Mouse (Mus musculus): ENCODE results near the gene Obox1. TPM values are rescaled to one million over a fixed set of nuclear protein-coding genes. Genes with fewer than 3 reads are reported as not detected.
A peak's percentile ranks its signal among the peaks of the same experiment; 100 is the strongest.
"Not testable (repeated sequence)": the region's sequence is repeated elsewhere in the genome, so short reads cannot be mapped to it uniquely, and the experiment has no call there.

The Obox1 gene
- polyA plus RNA-seq (2014; fragmentation: Nextera tagmentation; extraction: Ambion mirVana) = not detected in 2 replicates

DNA sequence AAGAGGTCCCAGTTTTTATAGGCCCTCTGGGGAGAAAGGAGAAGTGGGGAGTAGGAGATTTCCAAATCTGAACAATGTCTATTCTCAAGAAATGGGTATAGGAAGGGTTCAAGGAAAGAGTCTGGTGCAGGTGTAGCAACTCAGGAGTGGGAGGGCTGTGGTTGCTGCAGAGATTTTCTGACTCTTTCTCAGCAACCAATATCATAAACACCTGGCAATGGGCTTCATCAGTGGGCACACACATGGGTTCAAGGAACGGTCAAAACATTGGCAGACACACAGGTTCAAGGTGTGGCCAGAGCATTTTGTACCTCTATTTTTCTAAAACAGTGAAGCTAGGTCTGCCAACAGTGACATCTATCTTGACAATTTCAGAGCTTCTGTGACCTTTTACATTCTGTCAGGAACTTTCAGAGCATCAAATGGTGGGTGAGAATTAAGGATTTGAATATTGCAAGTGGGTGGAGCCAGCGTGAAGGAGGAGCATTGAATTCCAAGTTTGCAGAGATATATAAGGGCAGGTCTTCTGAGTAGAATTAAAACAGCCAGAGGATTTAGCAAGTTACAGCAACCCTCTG, at the start of gene Obox1, which contains the start of gene Obox2:
TSS of gene Obox1 (plus strand) at position 528 of the 578 bp plus-strand sequence.
TSS of gene Obox2 (plus strand) at position 301 of the 578 bp plus-strand sequence.
- not testable (repeated sequence) for H3K4me3 ChIP-seq (ENCODE audit: low read depth, low read length); H3K4me2 ChIP-seq (ENCODE audit: low read length); H3K27me3 ChIP-seq (replicated peaks; ENCODE audit: control insufficient read depth, insufficient read depth, low read length); H3K9ac ChIP-seq (ENCODE audit: low read length); H3K27ac ChIP-seq (ENCODE audit: low read depth); DNase-seq (ENCODE audit: low spot score); H3K36me3 ChIP-seq (ENCODE audit: control insufficient read depth, insufficient read depth, low read length); H3K9me3 ChIP-seq (ENCODE audit: control insufficient read depth, low read length); ATAC-seq (replicated peaks; ENCODE audit: low FRiP score, low TSS enrichment, low read depth); H3K4me1 ChIP-seq (replicated peaks; ENCODE audit: control insufficient read depth, insufficient read depth, low read length)
- WGBS = no CpG with 5 or more reads among the region's 2 CpGs

DNA sequence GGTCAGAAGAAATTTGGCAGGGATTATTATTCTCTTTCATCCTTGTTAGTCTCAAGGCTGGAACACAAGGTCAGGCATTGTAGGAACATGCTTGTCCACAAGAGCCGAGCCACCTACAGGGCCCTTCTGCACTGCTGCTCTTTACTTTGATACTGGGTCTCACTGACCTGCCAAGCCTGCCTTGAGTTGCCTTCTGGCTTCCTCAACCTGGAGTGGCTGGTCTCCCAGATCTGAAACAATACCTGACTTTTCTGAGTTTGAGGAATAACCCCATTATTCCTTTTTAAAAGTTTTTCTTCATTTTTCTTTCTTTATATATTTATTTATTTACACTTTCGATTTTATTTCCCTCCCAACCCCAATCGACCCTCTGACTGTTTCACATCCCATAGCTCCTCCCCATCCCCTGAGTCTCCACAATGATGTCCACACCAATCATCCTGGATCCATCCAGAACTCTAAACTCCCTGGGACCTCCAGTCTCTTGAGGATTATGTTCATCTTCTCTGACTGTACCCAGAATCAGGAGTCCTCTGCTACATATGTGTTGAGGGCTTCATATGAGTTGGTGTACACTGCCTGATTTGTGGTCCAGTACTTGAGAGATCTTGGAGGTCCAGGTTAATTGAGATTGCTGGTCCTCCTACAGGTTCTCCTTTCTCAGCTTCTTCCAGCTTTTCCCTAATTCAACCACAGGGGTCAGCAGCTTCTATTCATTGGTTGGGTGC, 10.6 kb downstream of the Obox1 start:
- 64% methylated on average over 3 of the region's 3 CpGs for WGBS
- peak; percentile 31 for DNase-seq (ENCODE audit: low spot score)

DNA sequence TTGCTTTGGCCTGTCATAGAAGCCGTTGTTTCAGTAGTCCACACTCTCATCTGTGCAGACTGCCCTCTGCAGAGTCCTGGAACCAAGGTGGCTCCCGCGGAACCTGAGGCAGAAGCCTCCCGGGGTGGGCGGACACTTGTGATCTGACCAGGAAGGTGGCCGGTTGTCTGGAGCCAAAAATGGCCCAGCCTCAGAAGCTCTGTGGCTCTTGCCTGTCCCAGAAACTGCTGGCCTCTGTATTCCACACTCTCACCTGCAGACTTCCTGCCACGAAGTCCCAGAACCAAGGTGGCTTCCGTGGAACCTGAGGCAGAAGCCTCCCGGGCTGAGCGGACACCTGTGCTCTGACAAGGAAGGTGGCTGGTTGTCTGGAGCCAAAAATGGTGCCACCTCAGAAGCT, 18.1 kb downstream of the Obox1 start:
- DNase-seq (ENCODE audit: low spot score); H3K9ac ChIP-seq (ENCODE audit: low read length); ATAC-seq (replicated peaks; ENCODE audit: low FRiP score, low TSS enrichment, low read depth); H3K27me3 ChIP-seq (replicated peaks; ENCODE audit: control insufficient read depth, insufficient read depth, low read length); H3K4me3 ChIP-seq (ENCODE audit: low read depth, low read length); H3K36me3 ChIP-seq (ENCODE audit: control insufficient read depth, insufficient read depth, low read length); H3K4me2 ChIP-seq (ENCODE audit: low read length); H3K4me1 ChIP-seq (replicated peaks; ENCODE audit: control insufficient read depth, insufficient read depth, low read length); H3K27ac ChIP-seq (ENCODE audit: low read depth); H3K9me3 ChIP-seq (ENCODE audit: control insufficient read depth, low read length): not testable (repeated sequence)
- 89% methylated on average over 10 of the region's 10 CpGs for WGBS

More for the DNA sequence above, 10.6 kb downstream of the Obox1 start:
- H3K9me3 ChIP-seq (ENCODE audit: control insufficient read depth, low read length); H3K4me1 ChIP-seq (replicated peaks; ENCODE audit: control insufficient read depth, insufficient read depth, low read length); H3K4me3 ChIP-seq (ENCODE audit: low read depth, low read length); ATAC-seq (replicated peaks; ENCODE audit: low FRiP score, low TSS enrichment, low read depth); H3K27ac ChIP-seq (ENCODE audit: low read depth); H3K27me3 ChIP-seq (replicated peaks; ENCODE audit: control insufficient read depth, insufficient read depth, low read length); H3K9ac ChIP-seq (ENCODE audit: low read length); H3K4me2 ChIP-seq (ENCODE audit: low read length); H3K36me3 ChIP-seq (ENCODE audit: control insufficient read depth, insufficient read depth, low read length): not testable (repeated sequence)

DNA sequence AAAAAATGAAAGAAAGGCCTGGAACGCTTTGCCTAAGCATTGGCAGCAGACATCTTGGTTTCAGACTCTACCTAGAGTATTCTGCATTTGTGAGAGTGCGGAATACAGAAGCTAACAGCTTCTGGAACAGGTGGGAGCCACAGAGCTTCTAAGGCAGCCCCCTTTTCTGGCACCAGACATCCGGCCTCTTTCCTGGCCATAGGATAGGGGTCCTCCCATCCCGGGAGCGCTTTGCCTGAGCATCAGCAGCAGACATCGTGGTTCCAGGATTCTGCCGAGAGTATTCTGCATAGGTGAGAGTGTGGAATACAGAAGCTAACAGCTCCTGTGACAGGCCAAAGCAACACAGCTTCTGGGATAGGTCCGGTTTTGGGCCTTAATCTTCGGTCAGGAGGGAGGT, 29.3 kb downstream of the Obox1 start:
- H3K27me3 ChIP-seq (replicated peaks; ENCODE audit: control insufficient read depth, insufficient read depth, low read length); H3K9ac ChIP-seq (ENCODE audit: low read length); H3K4me3 ChIP-seq (ENCODE audit: low read depth, low read length); H3K27ac ChIP-seq (ENCODE audit: low read depth); ATAC-seq (replicated peaks; ENCODE audit: low FRiP score, low TSS enrichment, low read depth); H3K4me1 ChIP-seq (replicated peaks; ENCODE audit: control insufficient read depth, insufficient read depth, low read length); H3K36me3 ChIP-seq (ENCODE audit: control insufficient read depth, insufficient read depth, low read length); H3K9me3 ChIP-seq (ENCODE audit: control insufficient read depth, low read length); H3K4me2 ChIP-seq (ENCODE audit: low read length); DNase-seq (ENCODE audit: low spot score): not testable (repeated sequence)
- 86% methylated on average over 8 of the region's 9 CpGs for WGBS

DNA sequence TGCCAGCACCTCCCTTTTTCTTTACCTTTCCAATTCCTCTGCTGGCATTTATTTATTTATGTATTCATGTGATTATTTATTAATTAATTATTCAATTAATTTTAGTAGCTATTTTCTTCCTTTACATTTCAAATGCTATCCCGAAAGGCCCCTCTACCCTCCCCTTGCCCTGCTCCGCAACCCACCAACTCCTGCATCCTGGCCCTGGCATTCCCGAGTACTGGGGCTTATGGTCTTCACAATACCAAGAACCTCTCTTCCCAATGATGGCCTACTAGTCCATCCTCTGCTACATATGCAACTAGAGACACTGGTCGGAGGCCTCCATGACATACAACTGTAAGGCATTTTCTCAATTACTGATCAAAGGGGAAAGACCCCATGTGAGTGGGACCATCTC, 36.8 kb downstream of the Obox1 start:
- 80% methylated on average over 3 of the region's 4 CpGs for WGBS
- not testable (repeated sequence) for H3K9ac ChIP-seq (ENCODE audit: low read length); H3K4me2 ChIP-seq (ENCODE audit: low read length); H3K4me1 ChIP-seq (replicated peaks; ENCODE audit: control insufficient read depth, insufficient read depth, low read length); H3K4me3 ChIP-seq (ENCODE audit: low read depth, low read length); H3K27me3 ChIP-seq (replicated peaks; ENCODE audit: control insufficient read depth, insufficient read depth, low read length); H3K36me3 ChIP-seq (ENCODE audit: control insufficient read depth, insufficient read depth, low read length); H3K9me3 ChIP-seq (ENCODE audit: control insufficient read depth, low read length); ATAC-seq (replicated peaks; ENCODE audit: low FRiP score, low TSS enrichment, low read depth); H3K27ac ChIP-seq (ENCODE audit: low read depth); DNase-seq (ENCODE audit: low spot score)

DNA sequence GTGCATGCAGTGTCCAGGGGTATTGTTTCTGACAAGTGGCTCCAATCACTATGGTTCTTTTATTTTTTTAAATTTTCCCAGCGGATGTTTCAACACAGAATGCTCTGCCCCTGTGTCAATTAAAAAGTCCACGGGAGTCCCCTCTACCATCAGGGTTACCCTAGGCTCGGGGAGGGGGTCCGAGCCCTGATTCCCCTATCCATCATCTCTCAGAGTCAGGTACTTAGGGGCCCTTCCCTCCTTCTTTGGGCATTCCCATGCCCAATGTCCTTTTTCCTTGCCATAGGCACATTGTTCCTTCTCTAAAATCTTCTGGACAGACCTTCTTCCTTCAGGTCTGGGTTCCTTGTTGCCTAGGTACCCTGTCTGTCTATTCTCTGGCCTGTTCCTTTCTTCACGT, 120.7 kb downstream of the Obox1 start:
- not testable (repeated sequence) for DNase-seq (ENCODE audit: low spot score); H3K4me3 ChIP-seq (ENCODE audit: low read depth, low read length)
- WGBS = 77% methylated on average over 4 of the region's 5 CpGs

More for the DNA sequence above, 120.7 kb downstream of the Obox1 start:
- H3K27ac ChIP-seq (ENCODE audit: low read depth); H3K36me3 ChIP-seq (ENCODE audit: control insufficient read depth, insufficient read depth, low read length); ATAC-seq (replicated peaks; ENCODE audit: low FRiP score, low TSS enrichment, low read depth); H3K9ac ChIP-seq (ENCODE audit: low read length); H3K27me3 ChIP-seq (replicated peaks; ENCODE audit: control insufficient read depth, insufficient read depth, low read length); H3K4me1 ChIP-seq (replicated peaks; ENCODE audit: control insufficient read depth, insufficient read depth, low read length); H3K9me3 ChIP-seq (ENCODE audit: control insufficient read depth, low read length); H3K4me2 ChIP-seq (ENCODE audit: low read length): not testable (repeated sequence)

Other genes starting within 250 kb of the Obox1 start
- gene Obox2, start 227 bp upstream of the Obox1 start, polyA plus RNA-seq (2014; fragmentation: Nextera tagmentation; extraction: Ambion mirVana) = not detected in 2 replicates